Mouse (Mus musculus) T-helper 17 cell (primary cell): ENCODE results near the gene Arvcf.

ENCODE experiments used
- in situ Hi-C, 2 experiments: fragments of 300-600 bp; cut with MboI, MseI; formaldehyde crosslinking; loops; 1 replicate in 1 of 2; 2 replicates in 1 of 2; pipeline ENCODE4 v1.15.1; 2025; ENCODE audit warnings: high pct_unique_total_duplicates in 2 of 2

The Arvcf gene

DNA sequence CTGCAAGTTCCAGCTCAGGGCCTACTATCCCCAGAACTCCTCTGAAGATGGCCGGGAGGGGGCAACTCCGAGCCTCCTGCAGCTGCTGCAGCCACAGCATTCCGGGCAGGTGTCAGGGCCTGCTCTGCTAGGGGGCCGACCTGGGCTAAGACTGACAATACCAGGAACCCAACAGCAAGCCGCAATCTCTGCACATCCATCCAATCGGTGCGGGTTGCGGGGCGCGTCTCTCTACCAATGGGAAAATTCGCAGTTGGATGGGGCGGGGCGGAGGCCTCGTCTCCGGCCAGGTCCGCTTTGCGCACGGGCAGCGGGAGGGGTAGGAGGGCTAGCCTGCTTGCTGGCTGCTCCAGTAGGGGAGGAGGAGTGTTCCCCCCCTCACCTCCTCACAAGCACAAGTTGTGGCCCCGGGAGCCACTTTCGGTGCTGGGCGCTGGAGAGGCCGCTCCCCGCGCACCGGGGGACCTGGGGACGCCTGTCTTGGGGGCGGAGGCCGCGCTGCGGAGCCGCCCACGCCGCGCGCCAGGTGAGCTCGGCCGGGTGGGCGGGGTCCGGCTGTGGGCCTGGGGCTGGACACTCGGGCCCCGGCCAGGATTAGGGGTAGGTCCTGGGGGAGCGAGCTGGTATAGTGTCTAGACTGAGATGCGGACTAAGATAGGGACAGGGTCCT is at the start of gene Arvcf, which contains the start of gene Tango2:
Gene Arvcf, plus strand, starts transcription at position 252 of the 670 bp plus-strand sequence.
Gene Tango2, minus strand, starts transcription at position 173 of the 670 bp plus-strand sequence.
- in situ Hi-C loops, result loop anchor here in 1 of 2 experiments (5.0 kb wide), 1 partner anchor 39 kb away; no protein-coding TSS in a partner anchor

GRCm38 (mm10) chr16:18308159-18308558 is 39.8 kb upstream of the Arvcf start:
- in situ Hi-C loops, result loop anchor here in 1 of 2 experiments (10.0 kb wide), 1 partner anchor 1907 kb away; no protein-coding TSS in a partner anchor

DNA sequence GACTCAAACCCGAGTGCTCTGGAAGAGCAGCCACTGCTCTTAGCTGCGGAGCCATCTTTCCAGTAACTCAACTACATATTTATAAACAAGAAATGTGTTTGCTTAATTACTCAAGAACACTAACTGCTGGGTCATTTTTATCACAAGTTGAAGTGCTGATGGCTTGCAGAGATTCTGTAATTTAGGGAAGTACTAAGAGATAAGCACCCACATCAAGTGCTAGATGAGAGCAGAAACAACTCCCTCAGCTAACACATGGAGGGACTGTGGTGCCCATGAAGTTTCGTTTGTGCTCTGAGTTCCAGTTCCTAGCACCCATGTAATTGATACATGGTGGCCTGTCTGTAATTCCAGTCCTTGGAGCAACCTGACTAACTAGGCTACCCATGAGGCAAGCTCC is 29.0 kb upstream of the Arvcf start:
- in situ Hi-C loops, result no loop called here

GRCm38 (mm10) chr16:18321443-18321842 is 26.5 kb upstream of the Arvcf start:
- in situ Hi-C loops, result loop anchor here in 1 of 2 experiments (5.0 kb wide), 1 partner anchor 51 kb away; no protein-coding TSS in a partner anchor

DNA sequence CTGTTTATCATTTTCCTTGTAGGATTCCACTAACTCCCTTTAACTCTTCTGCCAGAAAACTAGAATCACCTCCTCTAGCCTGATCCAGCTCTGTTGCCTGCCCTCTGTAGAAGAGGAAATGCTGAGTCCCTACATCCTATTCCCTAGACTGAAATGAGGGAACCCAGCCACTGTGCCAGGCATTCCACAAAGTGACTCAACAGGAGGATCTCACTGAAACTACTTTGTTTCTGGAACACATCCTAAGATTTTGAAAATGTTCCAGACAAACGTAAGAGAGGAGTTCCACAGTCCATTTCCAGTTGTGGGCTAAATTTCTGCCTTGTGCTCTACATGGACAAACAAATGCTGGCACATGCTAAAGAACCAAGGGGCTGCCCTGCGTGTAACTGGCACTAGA is 24.5 kb upstream of the Arvcf start:
- in situ Hi-C loops, result loop anchor here in 1 of 2 experiments (5.0 kb wide), 1 partner anchor 49 kb away; no protein-coding TSS in a partner anchor

DNA sequence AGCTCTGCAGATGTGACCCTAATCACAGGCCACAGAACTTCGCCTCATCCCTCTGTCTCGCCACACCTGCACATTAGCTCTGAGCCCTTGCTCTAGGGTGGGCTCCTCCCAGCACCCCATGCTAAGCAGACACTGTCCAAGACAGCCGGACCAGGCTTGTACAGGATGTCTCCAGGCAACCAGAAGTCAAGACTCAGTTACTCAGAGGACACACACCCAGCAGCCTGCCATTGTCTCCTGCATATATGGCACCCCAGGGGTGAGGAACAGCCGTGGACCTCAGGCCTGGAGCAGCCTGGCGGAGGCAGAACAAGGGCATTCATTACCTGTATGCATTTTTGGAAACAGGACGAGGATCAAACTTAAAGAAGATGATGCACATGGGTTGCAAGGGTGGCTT is 24.0 kb upstream of the Arvcf start:
- in situ Hi-C loops, result loop anchor here in 1 of 2 experiments (5.0 kb wide), 1 partner anchor 48 kb away; no protein-coding TSS in a partner anchor

GRCm38 (mm10) chr16:18325741-18326140 is 22.2 kb upstream of the Arvcf start:
- in situ Hi-C loops, result no loop called here

DNA sequence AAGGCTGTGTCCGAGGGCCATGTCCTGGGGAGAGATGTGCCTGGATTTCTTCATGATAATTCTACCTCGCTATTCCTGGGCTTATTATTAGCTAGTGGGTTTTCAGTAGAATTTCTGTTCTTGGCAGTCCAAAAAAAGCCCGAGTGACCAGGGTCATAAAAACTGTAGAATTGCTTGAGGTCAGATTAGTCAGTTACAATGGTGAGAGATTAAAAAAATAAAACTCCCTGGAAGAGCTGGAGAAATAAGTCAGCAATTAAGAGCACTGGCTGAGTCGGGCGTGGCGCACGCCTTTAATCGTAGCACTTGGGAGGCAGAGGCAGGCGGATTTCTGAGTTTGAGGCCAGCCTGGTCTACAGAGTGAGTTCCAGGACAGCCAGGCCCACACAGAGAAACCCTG is 20.0 kb upstream of the Arvcf start:
- in situ Hi-C loops, result no loop called here

- in situ Hi-C loops, result no loop called here
These were observed 19.5 kb upstream of the Arvcf start for GRCm38 (mm10) chr16:18328524-18328923.

- in situ Hi-C loops, result no loop called here
These were observed 14.0 kb upstream of the Arvcf start for GRCm38 (mm10) chr16:18333976-18334375.

DNA sequence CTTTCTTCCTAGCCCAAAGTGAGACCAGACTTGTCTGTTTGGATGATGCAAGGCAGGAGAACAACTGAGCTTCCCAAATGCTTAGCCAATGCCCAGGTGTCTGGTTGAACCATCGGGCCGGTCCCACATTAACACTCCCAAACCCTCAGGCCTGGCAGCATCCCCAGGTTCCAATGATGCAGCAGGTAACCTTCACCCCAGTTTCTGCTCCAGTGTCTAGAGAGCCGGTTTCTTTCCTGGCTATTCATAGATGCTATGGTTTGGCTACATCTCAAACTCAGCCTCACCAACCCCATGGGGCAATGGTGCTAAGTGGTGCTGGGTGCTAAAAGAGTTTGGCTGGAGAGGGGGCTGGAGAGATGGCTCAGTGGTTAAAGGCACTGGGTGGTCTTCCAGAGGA is 12.0 kb upstream of the Arvcf start:
- in situ Hi-C loops, result loop anchor here in 1 of 2 experiments (5.0 kb wide), 1 partner anchor 91 kb away; the partner anchor contains the start of genes Comt and Txnrd2

DNA sequence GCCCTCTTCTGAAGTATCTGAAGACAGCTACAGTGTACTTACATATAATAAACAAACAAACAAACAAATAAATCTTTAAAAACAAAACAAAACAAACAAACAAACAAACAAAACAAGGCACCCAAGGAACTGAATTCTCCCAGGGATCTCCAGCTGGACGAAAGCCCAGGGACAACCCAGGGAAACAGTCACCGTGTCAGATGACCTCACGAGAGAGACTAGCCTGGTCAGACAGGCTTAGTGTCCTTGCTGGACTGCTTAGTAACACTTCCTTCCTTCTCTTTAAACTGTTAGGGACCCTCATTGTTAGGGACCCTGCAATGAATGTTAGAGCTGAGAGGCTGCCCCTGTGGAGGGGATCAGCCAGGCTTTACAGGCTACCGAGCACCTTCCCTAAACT is 10.7 kb upstream of the Arvcf start:
- in situ Hi-C loops, result loop anchor here in 1 of 2 experiments (5.0 kb wide), 1 partner anchor 90 kb away; the partner anchor contains the start of genes Comt and Txnrd2

- in situ Hi-C loops, result loop anchor here in 1 of 2 experiments (5.0 kb wide), 1 partner anchor 87 kb away; the partner anchor contains the start of genes Comt and Txnrd2
These were observed 8.1 kb upstream of the Arvcf start for GRCm38 (mm10) chr16:18339866-18340265.

DNA sequence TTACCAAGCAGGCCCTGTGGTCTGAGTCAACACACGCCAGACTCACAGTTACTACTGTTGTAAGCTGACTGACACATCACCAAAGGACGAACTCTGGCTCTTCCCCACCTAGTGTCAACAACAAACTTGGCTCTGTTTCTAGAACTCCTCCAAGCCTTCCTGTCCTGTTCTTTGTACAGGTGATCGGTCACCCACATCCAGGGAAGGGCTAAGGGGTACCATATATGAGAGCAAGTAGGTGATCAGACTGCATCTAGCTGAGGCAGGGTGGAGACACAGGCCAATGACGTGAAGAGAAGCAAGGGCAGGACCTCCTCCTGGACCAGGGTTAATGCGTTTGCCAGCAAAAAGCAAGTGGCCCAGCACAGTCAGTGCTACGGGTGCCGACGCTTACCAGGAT is 6.4 kb upstream of the Arvcf start:
- in situ Hi-C loops, result no loop called here

- in situ Hi-C loops, result no loop called here
These were observed 5.9 kb upstream of the Arvcf start for GRCm38 (mm10) chr16:18342076-18342475.

- in situ Hi-C loops, result no loop called here
These were observed 5.1 kb upstream of the Arvcf start for GRCm38 (mm10) chr16:18342650-18343570.

GRCm38 (mm10) chr16:18343778-18344177 is 4.2 kb upstream of the Arvcf start:
- in situ Hi-C loops, result no loop called here

DNA sequence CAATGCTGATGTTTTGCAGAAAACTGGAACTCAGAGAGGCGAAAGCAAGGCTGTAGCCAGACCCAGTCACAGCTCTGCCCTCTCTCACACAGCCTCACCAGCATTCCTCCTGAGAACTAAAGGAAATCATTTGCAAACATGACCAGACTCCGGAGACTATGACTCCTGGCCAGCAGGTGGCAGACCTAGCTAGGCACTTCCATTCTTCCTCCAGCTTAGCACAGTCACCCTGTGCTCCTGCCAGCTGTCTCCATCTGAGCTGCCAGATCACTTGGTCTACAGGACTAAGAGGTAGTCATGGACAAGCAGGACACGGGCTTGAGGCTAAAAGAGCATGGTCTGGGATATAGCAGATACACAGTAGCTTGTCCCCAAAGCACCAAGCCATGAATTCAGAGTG is 2.7 kb upstream of the Arvcf start:
- in situ Hi-C loops, result loop anchor here in 1 of 2 experiments (5.0 kb wide), 1 partner anchor 42 kb away; no protein-coding TSS in a partner anchor

- in situ Hi-C loops, result loop anchor here in 1 of 2 experiments (5.0 kb wide), 1 partner anchor 39 kb away; no protein-coding TSS in a partner anchor
These were observed 706 bp downstream of the Arvcf start for GRCm38 (mm10) chr16:18348601-18349175.

- in situ Hi-C loops, result loop anchor here in 1 of 2 experiments (5.0 kb wide), 2 partner anchors 37 to 272 kb away; partner anchors contain the start of gene Gp1bb
These were observed 1.9 kb downstream of the Arvcf start for GRCm38 (mm10) chr16:18349761-18350325.
